Mouse (Mus musculus) right cerebral cortex, postnatal 4 days (tissue): ENCODE data around the gene Gpt2.

Experiments
- DNase-seq: peaks from one replicate; pipeline ENCODE4 v3.0.0-alpha.2; 2022

Gpt2 gene

DNA sequence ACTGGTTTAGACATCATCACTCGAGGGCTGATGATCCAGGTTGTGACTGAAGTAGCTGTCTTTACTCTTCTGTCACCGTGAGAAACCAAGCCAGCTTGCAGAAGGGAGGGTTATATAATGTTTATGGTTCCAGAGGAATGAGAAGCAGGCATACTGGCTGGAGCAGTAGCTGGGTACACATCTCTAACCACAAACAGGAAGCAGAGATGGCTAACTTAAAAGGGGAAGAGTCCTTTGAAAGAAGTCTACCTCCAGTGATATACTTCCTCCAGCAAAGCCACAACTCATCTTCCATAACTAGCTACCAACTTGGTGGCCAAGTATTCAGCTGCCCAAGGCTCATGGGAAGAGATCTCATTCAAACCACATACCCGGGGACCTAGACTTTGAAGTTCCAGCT, 39.1 kb downstream of the Gpt2 start:
- no peak for DNase-seq

DNA sequence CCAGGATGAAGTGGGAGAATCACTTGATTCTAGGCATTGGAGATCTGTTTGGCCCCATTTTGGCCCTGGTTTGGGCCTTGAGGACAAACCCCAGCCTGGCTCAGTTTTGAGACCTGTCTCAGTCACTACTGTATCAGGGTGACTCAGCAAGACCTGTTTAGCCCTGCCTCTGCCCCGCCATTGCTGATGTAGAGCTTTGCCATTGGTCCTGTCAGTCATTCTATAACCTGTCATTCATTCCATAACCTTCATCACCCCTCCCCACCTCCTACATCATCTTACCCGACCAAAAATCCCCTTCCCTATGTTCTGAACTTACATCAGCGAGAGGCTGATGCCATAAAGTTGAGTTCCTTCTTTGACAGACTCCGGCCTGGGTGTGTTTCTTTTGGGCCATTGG, 40.5 kb downstream of the Gpt2 start:
- DNase-seq, result no peak

DNA sequence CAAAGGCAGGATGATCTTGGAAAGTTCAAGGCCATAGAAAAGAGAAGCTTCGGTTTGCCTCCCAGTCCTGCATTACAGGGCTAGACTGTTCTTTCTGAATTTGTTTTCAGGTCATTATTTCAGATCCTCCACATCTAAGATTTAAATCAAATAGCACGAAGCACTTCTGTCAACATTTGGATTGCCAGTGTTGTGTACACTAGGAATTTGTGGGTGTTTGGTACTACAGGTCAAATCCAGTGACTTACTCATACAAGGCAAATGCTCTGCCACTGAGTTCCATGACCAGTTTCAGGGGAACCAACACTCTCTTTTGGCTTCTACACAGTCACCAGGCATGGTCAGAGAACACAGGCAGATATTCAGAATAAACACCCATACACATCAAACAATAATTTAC, 41.1 kb downstream of the Gpt2 start:
- no peak for DNase-seq

DNA sequence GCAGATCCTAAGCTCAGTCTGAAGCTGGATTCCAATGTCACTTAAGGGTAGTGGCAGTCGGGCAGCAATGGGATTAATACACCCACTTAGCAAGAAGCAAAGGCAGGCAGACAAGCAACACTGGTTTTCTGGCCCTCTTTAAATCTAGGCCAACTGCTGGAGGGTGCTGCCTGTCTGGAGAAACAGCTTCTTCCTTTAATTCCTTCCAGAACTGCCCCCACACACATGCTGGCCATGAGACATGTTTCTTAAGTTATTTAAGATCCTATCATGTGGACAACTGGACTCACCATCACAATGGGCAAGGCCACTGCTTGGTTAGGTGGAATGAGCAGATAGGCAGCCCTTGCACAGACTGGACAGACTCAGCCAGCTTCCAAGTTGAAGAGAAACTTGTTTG, 41.8 kb downstream of the Gpt2 start:
- no peak for DNase-seq

DNA sequence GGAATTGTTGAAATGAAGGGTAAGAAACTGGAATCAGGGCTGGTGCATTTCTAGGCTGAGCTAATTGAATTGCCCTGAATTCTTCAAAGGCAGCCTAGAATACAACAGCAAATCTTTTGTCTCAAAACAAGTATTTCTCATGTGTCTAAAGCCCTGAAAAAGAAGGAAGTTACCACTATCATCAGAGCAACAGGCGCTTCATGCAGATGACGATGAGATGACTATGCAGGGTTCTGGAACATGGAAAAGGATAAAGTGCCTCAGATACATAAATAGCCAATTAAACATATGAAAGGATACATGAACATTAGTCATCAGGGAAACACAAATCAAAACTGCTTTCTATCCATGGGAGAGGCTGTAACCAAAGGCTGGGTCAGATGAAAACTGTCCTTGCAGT, 44.0 kb downstream of the Gpt2 start:
- no peak for DNase-seq

DNA sequence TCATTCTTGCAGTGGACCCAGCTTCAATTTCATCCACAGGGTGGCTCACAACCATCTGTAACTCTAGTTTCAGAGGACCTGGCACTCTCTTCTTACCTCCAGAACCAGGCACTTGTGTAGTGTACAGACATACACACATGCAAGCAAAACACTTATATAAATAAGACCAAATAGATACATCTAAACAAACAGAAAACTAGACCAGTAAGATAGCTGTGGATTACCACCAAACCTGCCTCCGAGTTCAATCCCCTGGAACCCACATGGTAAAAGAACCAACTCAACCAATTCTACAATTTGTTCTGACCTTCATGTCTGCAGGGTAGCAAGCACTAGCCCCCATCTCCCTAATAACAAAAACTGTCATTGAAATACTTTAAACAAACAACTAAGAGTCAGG, 59.6 kb downstream of the Gpt2 start:
- no peak for DNase-seq

DNA sequence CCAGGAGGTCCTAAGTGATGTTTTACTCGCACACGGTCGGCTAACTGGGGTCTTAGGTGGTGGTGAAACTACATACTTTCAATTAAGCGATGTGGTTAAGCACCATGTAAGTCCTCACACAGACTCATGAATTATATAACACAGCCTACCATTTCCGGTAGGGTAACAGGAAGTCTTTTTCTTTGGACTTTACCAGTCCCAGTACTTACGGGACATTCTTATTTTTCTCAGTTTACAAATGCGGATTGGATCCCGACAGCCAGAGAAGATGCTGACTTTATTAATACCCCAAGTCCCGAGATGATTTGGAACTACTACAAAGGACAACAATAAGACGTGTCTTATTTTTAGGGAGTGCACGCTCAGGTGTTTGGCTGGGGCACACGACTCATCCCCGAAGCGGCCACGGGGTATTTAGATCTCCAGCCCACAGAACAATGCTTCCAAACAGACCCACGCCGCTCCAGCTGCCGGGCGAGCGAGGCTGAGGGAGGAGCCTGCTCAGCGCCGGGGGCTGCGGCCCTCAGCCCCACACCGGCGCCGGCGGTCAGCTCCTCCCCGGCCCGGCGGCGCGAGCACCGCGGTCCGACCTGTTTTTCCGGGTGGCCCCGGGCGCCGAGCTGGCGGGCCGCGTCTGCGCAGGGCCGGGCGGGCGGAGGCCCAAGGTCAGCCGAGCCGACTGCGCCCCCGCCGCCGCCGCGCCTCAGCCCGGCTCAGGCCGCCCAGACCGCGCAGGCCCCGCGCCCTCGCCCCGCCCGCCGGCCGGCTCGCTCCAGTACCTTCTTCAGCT, 62.2 kb downstream of the Gpt2 start:
- DNase-seq, result no peak

DNA sequence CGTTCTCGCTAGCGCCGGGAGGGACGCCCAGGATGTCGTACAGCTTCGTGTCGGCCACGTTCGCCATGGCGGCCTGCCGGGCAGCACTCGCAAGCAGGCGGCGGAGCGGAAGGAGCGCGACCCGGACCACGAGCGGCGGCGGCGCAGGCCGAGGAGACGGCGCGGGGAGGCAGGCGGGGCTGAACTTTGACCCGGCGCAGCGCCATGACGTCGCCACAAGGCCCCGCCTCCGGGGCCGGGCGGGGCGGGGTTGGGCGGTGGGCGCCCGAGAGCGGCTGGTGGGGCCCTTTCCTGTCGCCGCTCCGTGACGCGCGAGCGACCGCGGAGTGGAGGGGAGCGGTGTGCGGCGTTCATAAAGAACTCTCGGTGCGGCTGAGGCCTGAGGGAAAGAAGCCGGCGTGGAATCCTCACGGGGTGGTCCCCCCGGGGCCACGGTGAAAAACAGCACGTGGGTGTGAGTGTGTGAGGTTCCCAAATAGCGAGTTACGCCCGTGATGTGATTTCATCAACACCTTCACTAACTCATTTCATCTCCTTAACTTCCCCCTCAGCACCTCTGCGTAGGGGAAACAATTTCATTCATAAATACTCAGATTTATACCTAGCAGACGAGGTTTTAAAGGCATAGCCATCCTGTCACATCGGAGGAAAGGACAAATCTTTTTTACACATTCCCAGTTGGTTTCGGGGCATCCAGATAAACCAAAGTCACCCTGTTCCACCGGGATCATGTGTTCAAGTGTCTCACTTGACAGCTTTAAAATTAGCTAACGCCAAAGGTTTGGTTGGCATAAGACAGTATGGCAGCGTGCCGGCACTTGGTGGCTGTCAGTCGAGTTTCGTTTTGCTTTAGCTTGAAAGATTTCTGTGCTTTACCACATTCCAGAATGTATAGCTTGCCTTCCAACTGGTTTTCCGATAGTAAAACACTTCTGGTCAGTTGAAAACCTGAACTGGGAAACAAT, 63.1 kb downstream of the Gpt2 start, which contains the start of gene Dnaja2:
Gene Dnaja2, minus strand, starts transcription at position 164 of the 965 bp plus-strand sequence.
- DNase-seq, result peak; percentile 93

DNA sequence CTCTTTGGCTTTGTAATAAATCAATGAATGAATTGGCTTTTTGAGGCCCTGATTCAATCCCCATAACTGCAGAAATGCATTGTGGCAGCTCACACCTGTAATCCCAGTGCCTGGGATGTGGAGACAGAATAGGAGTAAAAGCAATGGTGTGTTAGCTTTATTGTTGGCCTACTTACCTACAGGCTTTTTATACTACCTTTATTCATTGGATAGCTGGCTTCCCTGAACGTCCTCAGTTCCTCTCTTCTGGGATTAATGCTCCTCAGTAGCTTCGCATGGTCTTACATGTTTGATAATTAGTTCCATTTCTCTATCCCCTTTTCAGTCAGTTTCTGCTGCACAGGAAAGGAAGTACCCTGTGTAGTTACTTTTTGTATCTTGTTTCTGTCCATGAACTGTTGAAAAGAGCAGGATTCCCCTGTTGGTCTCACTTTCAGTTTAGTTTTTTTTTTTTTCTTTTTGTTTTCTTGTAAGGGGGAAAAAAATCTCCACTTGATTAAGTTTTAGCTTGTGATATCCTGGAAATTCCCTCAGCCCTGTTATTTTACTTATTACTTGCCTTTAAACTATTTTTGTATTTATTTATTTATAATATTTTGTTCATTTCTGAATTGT, 64.7 kb downstream of the Gpt2 start:
- DNase-seq, result no peak

DNA sequence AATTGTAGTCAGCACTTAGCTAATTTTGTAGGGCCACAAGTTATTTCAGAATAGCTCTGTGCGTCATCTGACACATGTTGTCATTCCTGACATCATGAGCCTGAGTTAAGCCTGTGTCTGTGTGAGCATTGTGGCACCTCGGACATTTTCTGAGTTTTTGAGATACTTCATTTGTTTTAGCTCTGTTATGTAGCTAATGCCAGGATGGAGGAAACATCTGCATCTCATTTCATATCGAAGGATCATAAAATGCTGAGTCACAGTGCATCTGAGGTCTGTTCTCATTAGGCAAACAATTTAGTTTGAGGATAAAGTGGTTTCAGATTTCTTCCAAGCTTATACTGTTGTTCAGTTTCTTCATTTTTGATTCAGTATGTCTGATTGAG, 65.2 kb downstream of the Gpt2 start:
- no peak for DNase-seq

DNA sequence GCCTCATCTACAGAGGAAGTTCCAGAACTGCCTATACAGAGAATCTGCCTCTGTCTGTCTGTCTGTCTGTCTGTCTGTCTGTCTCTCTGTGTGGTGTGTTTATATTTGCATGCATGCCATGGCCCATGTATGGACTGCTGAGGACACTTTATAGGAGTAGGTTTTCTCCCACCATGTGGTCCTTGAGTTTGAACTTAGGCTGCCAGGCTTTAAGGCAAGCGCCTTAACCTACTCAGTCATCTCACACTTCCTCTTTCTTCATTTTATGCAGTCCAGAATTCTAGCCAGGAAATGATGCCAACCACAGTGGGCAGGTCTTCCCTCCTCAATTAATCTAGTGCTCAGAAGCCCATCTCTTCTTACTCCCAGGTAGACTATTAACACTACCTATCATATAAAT, 66.8 kb downstream of the Gpt2 start:
- no peak for DNase-seq

DNA sequence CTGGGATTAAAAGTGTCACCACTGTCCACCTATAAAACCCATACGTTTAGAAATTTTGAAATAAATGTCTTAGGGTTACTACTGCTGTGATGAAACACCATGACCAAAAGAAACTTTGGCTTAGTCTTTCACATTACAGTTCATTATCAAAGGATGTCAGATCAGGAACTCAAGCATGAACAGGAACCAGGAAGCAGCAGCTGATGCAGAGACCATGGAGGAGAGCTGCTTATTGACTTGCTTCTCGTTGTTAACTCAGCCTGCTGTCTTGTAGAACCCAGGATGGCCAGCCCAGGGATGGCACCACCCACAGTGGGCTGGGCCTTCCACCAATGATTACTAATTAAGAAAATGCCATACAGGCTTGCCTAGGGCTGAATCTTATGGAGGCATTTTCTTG, 67.6 kb downstream of the Gpt2 start:
- no peak for DNase-seq

DNA sequence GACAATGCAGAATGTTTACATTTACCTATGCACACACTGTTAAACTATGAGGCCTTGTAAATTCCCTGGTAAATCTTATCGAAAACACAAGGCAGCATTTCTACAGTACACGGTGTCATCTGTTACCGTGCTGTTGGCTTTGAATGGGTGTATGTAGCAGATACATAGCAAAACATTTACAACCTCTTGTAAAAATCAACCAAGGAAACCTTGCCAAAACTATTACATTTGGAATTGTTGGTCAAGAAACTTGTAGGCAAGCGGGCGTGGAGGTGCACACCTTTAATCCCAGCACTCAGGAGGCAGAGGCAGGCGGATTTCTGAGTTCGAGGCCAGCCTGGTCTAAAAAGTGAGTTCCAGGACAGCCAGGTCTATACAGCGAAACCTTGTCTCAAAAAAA, 71.0 kb downstream of the Gpt2 start:
- DNase-seq, result no peak

DNA sequence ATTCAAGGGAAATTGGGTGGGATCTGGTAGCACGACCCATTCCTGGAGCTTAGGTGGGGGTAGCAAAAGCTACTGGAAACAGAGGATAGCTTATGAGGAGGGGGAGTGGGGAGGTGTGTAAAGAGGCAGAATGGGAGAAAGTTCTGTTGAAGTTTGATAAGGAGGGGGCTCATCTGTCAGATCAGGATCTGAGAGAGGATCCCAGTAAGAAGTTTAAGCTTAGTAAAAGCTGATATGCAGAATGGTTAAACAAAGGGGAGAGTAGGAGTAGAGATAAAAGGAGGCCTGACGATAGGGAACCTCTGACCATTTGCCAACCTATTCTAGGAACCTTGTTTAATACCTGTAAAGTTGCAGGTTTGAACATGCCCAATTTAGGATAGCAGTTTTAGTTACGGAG, 72.8 kb downstream of the Gpt2 start:
- DNase-seq, result no peak

DNA sequence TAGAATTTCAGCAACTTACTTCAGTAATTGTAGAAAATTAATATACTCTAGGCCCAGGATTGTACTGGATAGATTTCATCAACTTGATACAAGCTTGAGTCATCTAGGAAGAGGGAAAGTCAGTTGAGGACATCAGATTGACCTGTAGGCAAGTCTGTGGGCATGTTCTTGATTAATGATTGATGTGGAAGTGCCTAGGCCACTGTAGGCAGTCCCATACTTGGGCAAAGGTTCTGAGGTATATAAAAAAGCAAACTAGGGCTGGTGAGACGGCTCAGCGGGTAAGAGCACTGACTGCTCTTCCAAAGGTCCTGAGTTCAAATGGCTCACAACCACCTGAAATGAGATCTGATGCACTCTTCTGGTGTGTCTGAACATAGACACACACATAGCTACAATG, 75.4 kb downstream of the Gpt2 start:
- DNase-seq, result no peak

DNA sequence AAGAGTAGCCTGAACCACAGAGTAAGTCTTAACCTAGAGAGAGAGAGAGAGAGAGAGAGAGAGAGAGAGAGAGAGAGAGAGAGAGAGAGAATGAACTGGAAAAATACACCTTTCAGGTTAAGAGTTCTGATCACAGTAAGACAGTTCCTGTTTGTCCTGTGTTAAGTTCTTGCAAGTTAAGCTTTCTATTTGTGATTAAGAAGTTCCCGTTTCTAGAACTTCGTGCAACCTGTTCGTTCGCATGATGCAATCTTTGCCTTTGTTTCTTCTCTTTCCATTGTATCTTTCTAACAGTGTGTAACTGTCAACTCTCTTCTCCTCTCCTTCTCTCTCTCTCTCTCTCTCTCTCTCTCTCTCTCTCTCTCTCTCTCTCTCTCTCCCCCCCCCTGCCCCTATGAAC, 78.1 kb downstream of the Gpt2 start:
- no peak for DNase-seq

DNA sequence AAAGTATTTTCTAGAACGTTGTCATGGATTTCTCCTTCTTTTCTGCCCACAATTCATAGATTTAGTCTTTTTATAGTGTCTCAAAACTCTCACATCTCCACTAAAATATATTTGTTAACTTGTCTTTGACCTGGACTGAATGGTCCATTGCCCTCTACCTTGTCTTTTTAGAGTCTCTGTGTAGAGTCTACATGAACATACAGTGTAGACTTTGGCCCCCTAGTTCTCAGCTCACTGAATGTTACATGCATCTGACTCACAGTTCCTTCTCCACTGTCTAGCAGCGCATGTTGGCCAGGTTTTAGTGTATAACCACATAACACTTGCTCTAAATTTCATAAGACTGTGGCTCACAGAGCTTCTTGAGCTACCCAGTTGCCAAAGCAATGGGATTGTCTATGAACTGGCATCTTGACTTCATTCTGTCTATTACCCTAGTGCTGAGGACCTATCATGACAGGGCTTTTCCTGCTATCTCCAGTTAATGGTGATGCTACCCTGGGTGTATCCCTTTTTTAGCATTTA, 81.7 kb downstream of the Gpt2 start:
- no peak for DNase-seq
